Mouse (Mus musculus): ENCODE results near the gene Kctd2. TPM values are rescaled to one million over a fixed set of nuclear protein-coding genes. Genes with fewer than 3 reads are reported as not detected.

Kctd2 gene
- polyA plus RNA-seq, 1 experiment from 2014 or later = 11.5 TPM

DNA sequence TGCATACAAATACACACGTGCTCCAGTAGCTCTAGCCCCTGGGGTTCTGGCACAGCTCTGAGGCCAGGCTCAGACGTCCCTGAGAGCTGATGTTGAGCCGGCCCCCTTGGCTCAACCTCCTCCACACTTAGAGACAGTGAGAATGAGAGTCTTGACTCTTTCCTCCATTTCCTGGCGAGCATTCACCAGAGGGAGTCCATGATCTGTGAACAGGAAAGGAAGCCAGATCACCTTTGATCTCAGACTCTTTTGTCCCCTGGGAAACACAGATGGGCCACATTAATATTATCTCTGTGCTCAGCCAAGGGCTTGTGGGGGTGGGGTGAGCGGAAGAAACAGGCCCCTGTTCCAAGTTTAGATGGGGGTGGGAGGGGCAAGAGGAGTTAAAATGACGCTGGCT lies 37.5 kb downstream of the Kctd2 start:
- H3K27ac ChIP-seq = peak overlapping the region; percentile 38; the same call in 1 of the 2 replicates
- WGBS = 18% methylated on average over 6 of the region's 6 CpGs

DNA sequence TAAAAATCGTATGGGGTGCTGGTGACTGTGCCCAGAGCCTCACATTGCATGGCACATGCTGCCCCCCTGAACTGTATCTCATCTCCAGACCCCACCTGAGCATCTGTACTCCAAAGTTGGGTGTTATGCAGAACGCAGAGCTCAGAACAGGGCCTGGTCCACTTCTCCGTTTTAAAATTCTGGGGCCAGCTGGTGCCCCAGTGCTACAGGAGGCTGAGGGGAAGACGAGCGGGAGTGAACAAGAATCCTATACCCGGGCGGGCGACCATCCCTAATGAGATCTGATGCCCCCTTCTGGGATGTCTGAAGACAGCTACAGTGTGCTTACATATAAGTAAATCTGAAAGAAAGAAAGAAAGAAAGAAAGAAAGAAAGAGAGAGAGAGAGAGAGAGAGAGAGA lies 41.0 kb downstream of the Kctd2 start:
- ATAC-seq (replicated peaks; ENCODE audit: insufficient number of reproducible peaks, insufficient read depth, low FRiP score, low read depth) = no peak
- Histone ChIP-seq H3K27ac (no peak overlapping the region), H3K27me3 (no peaks in the 10 kb centered on the region; the same call in 1 of the 2 replicates), H3K4me1 (replicated peaks) (peaks cover 15% of the 10 kb centered on the region), H3K36me3 (no peaks in the 10 kb centered on the region), H3K9ac (no peak overlapping the region), H3K4me2 (no peak overlapping the region), H3K4me3 (no peak overlapping the region), H3K9me3 (replicated peaks) (no peaks in the 10 kb centered on the region)
- 36% methylated on average over 8 of the region's 8 CpGs for WGBS

More for the DNA sequence above, 37.5 kb downstream of the Kctd2 start:
- no peaks in the 10 kb centered on the region; the same call in 1 of the 2 replicates for H3K27me3 ChIP-seq
- peaks cover 12% of the 10 kb centered on the region for H3K4me1 ChIP-seq (replicated peaks)
- no peak overlapping the region for H3K4me2 ChIP-seq
- no peaks in the 10 kb centered on the region for H3K9me3 ChIP-seq (replicated peaks)
- ATAC-seq (replicated peaks; ENCODE audit: insufficient number of reproducible peaks, insufficient read depth, low FRiP score, low read depth) = 0 out of 2 replicates have a peak, but pooled peaks have one; percentile 29
- H3K4me3 ChIP-seq = no peak overlapping the region
- no peaks in the 10 kb centered on the region for H3K36me3 ChIP-seq
- no peak overlapping the region for H3K9ac ChIP-seq

DNA sequence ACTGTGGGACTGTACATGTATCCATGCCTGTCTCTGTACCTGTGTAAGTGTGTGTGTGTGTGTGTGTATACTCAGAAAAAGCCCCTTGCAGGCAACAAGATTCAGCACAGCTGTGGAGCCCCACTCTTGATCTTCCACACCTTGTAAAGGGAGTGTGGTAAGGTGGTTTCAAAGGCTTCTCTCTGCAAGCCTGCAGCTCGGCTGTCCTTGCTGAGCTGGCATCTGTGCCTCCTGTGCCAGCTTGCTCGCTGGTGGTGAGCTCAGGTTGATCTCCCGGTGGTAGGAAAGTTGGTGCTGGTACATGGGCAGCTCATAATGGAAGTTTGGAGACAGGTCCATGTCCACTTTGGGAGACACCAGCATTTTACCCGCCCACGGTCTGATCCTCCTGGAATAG lies 41.9 kb downstream of the Kctd2 start:
- 76% methylated on average over 5 of the region's 5 CpGs for WGBS
- H3K9ac ChIP-seq = no peak overlapping the region
- H3K4me3 ChIP-seq = no peak overlapping the region
- H3K9me3 ChIP-seq (replicated peaks) = no peaks in the 10 kb centered on the region
- ATAC-seq (replicated peaks; ENCODE audit: insufficient number of reproducible peaks, insufficient read depth, low FRiP score, low read depth) = no peak
- peaks cover 16% of the 10 kb centered on the region for H3K4me1 ChIP-seq (replicated peaks)
- no peaks in the 10 kb centered on the region for H3K36me3 ChIP-seq
- no peak overlapping the region for H3K4me2 ChIP-seq
- H3K27ac ChIP-seq = no peak overlapping the region
- no peaks in the 10 kb centered on the region; the same call in 1 of the 2 replicates for H3K27me3 ChIP-seq

DNA sequence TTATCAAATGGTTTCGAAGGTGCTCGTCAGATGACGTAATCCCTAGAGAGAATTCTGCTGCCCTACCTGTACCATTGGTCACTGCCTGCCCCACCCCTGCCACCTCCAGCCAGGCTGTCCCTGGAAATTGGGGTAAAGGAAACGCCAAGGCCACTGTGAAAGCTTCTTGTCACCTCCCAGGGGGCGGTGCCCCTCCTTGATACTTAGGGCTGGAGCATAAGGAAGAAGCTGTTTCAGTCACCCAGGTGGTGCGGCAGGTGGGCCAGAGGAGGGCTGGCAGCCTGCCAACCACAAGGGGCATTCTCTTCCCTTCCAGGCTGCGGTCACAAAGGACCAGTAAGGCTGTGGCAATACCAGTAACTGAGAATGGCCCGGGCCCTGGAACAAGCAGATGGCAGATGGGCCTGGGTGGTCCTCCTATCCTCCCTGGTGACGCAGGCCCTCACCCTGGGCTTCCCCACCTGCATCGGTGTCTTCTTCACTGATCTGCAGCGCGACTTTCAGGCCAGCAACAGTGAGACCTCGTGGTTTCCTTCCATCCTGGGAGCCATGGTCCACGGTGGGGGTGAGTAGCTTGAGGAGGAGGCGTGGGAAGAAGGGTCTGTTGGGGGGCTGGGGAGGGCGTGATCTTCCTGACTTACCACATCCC lies 42.4 kb downstream of the Kctd2 start, which contains the start of gene Slc16a5:
Gene Slc16a5 (plus strand): TSS at position 232 of the 649 bp plus-strand sequence.
- H3K9ac ChIP-seq = no peak within 1 kb of the TSS
- H3K4me3 ChIP-seq = peak within 1 kb of the TSS; percentile 5; the same call in 1 of the 2 replicates
- ATAC-seq (replicated peaks; ENCODE audit: insufficient number of reproducible peaks, insufficient read depth, low FRiP score, low read depth) = no peak
- H3K9me3 ChIP-seq (replicated peaks) = no peaks in the 10 kb centered on the region
- no peaks in the 10 kb centered on the region; the same call in 1 of the 2 replicates for H3K27me3 ChIP-seq
- H3K4me1 ChIP-seq (replicated peaks) = peaks cover 13% of the 10 kb centered on the region
- 70% methylated on average over 16 of the region's 16 CpGs for WGBS
- 0 out of 2 replicates have a peak within 1 kb of the TSS, but pooled peaks have one; percentile 31 for H3K27ac ChIP-seq
- no peak within 1 kb of the TSS; the same call in 1 of the 2 replicates for H3K4me2 ChIP-seq
- H3K36me3 ChIP-seq = no peaks in the 10 kb centered on the region

DNA sequence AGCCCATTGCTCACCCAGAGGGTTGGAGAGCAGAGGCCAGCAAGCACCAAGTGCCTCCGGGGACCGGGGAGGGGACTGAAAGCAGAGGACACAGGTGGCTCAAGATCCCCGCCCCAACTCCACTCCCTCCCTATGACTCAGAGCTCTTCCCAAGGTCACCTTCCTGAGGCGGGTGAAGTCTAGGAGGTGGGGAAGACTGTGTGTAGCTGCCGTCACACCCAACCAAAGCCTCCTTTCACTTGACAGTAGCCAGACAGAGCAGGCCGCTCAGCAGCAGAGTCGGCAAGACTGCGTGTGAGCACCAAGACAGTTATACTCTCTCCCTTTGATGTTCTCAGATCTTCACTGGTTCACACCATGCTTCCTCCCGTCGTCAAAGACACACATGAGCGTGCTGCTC lies 43.5 kb downstream of the Kctd2 start:
- Histone ChIP-seq H3K27ac (peak overlapping the region; percentile 31; the same call in 1 of the 2 replicates), H3K4me3 (peak overlapping the region; percentile 5; the same call in 1 of the 2 replicates), H3K36me3 (no peaks in the 10 kb centered on the region), H3K9me3 (replicated peaks) (no peaks in the 10 kb centered on the region), H3K4me2 (no peak overlapping the region; the same call in 1 of the 2 replicates), H3K4me1 (replicated peaks) (peaks cover 10% of the 10 kb centered on the region), H3K27me3 (no peaks in the 10 kb centered on the region; the same call in 1 of the 2 replicates), H3K9ac (no peak overlapping the region)
- WGBS = 40% methylated on average over 11 of the region's 11 CpGs
- ATAC-seq (replicated peaks; ENCODE audit: insufficient number of reproducible peaks, insufficient read depth, low FRiP score, low read depth) = no peak

DNA sequence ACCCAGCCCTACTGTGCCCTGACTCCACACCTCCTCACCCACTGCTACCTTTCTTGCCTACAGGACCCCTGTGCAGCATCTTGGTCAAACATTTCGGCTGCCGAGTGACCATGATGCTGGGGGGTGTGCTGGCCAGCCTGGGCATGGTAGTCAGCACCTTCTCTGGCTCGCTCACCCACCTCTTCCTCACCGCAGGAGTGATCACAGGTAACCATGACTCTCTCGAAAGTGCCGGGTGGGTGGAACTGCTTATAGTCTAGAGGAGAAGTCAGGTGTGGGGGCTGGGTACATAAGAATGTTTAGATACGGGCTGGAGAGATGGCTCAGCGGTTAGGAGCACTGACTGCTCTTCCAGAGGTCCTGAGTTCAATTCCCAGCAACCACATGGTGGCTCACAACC lies 44.9 kb downstream of the Kctd2 start:
- WGBS = 84% methylated on average over 8 of the region's 8 CpGs
- no peaks in the 10 kb centered on the region for H3K36me3 ChIP-seq
- H3K4me2 ChIP-seq = no peak overlapping the region; the same call in 1 of the 2 replicates
- no peak for ATAC-seq (replicated peaks; ENCODE audit: insufficient number of reproducible peaks, insufficient read depth, low FRiP score, low read depth)
- no peak overlapping the region for H3K9ac ChIP-seq
- H3K4me1 ChIP-seq (replicated peaks) = peaks cover 10% of the 10 kb centered on the region
- 0 out of 2 replicates have a peak overlapping the region, but pooled peaks have one; percentile 0 for H3K4me3 ChIP-seq
- no peak overlapping the region for H3K27ac ChIP-seq
- H3K9me3 ChIP-seq (replicated peaks) = no peaks in the 10 kb centered on the region
- no peaks in the 10 kb centered on the region; the same call in 1 of the 2 replicates for H3K27me3 ChIP-seq

DNA sequence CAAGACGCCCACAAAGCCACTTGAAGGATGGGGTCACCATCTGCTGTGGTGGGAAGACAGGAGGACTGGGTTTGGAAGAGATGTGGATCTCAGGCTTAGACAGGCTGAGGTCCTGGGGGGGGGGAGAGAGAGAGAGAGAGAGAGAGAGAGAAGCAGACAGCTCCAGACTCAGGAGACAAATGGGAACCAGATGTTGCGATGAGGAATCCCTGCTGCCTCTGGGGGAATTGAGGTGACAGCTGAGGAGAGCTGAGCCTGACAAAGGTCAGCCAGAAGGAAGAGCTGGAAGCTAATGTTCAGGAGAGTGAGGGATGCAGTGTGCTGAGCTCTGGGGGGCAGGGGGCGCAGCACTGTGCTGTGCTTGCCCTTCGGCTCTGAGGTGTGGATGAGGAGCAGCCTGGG lies 47.3 kb downstream of the Kctd2 start:
- Histone ChIP-seq H3K9ac (no peak overlapping the region), H3K27ac (no peak overlapping the region), H3K36me3 (no peaks in the 10 kb centered on the region), H3K27me3 (no peaks in the 10 kb centered on the region; the same call in 1 of the 2 replicates), H3K4me1 (replicated peaks) (peaks cover 11% of the 10 kb centered on the region), H3K4me2 (no peak overlapping the region), H3K4me3 (no peak overlapping the region), H3K9me3 (replicated peaks) (no peaks in the 10 kb centered on the region)
- ATAC-seq (replicated peaks; ENCODE audit: insufficient number of reproducible peaks, insufficient read depth, low FRiP score, low read depth) = no peak
- WGBS = 30% methylated on average over 4 of the region's 4 CpGs

DNA sequence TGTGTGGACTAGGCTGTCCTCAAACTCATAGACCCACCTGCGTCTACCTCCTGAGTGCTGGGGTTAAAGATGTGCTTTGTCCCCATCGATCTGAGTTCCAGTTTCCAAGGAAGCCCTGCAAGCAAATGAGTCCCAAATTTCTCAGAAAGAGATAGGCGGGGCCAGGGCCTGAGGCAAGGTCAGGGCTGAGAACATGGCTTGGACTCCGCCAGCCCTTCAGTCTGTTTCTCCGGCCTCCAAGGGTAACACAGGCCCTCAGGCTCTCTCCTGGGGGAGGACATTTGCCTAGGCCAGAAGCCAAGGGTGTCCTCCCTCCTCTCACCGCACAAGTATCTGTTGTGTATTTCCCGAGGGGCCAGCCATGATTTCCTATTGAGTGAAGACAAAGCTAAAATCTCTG lies 52.3 kb downstream of the Kctd2 start:
- Histone ChIP-seq H3K9ac (no peak overlapping the region), H3K36me3 (no peaks in the 10 kb centered on the region), H3K4me1 (replicated peaks) (peaks cover 35% of the 10 kb centered on the region), H3K4me2 (no peak overlapping the region), H3K27me3 (no peaks in the 10 kb centered on the region), H3K4me3 (no peak overlapping the region), H3K27ac (no peak overlapping the region; the same call in 1 of the 2 replicates), H3K9me3 (replicated peaks) (no peaks in the 10 kb centered on the region)
- WGBS = 78% methylated on average over 7 of the region's 7 CpGs
- no peak for ATAC-seq (replicated peaks; ENCODE audit: insufficient number of reproducible peaks, insufficient read depth, low FRiP score, low read depth)

DNA sequence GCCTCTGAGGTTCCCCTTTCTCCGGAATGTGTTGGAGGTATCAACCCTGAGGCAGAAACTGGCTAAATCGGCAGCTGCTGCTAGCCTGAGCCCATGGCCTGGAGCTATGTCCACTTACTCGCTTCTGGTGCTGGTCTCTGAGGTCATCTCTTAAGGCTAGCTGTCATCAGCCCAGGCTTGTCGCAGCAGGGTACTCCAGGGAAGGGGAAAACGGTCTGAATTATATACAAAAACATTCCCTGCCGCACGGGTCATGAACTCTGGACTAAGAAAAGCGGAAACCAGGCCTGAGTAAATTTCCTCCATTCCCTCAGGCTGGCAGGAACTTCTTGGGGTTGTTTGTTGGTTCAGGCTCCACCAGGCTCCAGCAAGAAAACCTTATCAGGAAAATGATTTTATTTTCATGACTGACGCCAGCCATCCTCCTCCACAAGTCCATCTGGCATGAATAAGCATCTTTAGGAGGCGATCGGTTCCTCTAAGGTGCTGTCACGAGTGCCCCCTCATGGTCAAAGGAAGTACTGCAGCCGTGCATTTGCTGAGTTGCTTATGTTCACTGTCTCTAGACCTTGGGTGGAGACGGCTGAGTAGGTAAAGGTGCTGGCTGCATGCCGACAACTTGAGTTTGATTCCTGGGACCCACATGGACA lies 53.8 kb downstream of the Kctd2 start:
- no peaks in the 10 kb centered on the region for H3K36me3 ChIP-seq
- peak overlapping the region; percentile 23 for H3K4me2 ChIP-seq
- peak overlapping the region; percentile 83 for H3K27ac ChIP-seq
- peaks cover 35% of the 10 kb centered on the region for H3K4me1 ChIP-seq (replicated peaks)
- H3K4me3 ChIP-seq = no peak overlapping the region
- no peaks in the 10 kb centered on the region for H3K9me3 ChIP-seq (replicated peaks)
- no peaks in the 10 kb centered on the region for H3K27me3 ChIP-seq
- ATAC-seq (replicated peaks; ENCODE audit: insufficient number of reproducible peaks, insufficient read depth, low FRiP score, low read depth) = peak; percentile 54
- H3K9ac ChIP-seq = 0 out of 2 replicates have a peak overlapping the region, but pooled peaks have one; percentile 79
- 14% methylated on average over 15 of the region's 15 CpGs for WGBS

DNA sequence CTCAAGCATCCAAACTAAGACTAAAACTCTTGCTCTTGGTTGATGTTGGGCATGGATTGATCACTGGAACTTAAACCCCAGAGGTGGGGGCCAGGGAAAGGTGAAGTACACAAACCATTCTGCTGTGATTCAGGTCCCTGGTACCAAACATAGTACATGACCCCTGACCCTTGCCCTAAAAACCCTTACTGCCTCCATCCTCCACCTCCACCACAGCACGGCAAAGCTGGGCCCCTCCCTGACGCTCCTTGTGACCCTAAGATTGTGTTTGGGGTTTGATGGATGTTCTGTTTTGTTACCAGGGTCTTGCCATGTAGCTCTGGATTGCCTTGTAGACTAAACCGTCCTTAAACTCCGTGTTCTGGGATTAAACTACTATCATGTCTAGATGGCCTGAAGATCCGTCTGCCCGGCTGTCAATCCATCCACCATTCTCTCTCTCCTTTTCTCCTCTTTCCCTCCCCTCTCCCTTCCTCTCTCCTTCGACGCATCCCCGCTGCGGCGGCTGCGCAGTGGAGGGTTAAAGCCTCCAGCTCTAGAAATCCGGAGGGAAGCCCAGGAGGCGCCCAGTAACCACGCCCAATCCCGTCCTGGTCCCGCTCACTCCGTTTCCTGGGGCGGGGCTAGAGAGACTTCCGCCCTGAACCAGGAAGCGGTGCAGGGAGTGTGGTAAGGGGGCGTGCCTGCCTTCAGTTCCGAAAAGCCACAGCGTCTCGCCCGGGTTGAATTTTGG lies 55.3 kb downstream of the Kctd2 start, which contains the start of gene Armc7:
Gene Armc7 (plus strand): TSS at position 643 of the 733 bp plus-strand sequence.
- Histone ChIP-seq H3K4me2 (peak within 1 kb of the TSS; percentile 76), H3K36me3 (no peaks in the 10 kb centered on the region), H3K27me3 (no peaks in the 10 kb centered on the region), H3K27ac (peak within 1 kb of the TSS; percentile 83), H3K9ac (peak within 1 kb of the TSS; percentile 79), H3K4me3 (peak within 1 kb of the TSS; percentile 90), H3K9me3 (replicated peaks) (no peaks in the 10 kb centered on the region), H3K4me1 (replicated peaks) (peaks cover 35% of the 10 kb centered on the region)
- WGBS = under 1% methylated on average over 26 of the region's 26 CpGs
- ATAC-seq (replicated peaks; ENCODE audit: insufficient number of reproducible peaks, insufficient read depth, low FRiP score, low read depth) = peak; percentile 96

Data from heart, embryonic 15.5 days (tissue).